In genomic region chr17:4532126-4532525, GRCm38 (mm10) we compare ENCODE assay signal across 27 mouse cellular contexts.
DNase-seq lines count a peak whose midpoint lies in the region; ATAC-seq lines count a peak whose summit lies in the region.
"Had no signal": no experiment of that assay in that cellular context is flagged by ENCODE, and none has a peak within 500 bp of the region (broad histone marks: within the 10 kb centered on the region; RNA-seq: fewer than 3 reads in every experiment).

No protein-coding gene starts in this region.

- H3K27me3 ChIP-seq in kidney, embryonic 16.5 days (ENCODE audit: insufficient read depth, low read length): no peaks in the 10 kb centered on the region
- H3K27me3 ChIP-seq: CH12.LX; forebrain, embryonic 13.5 days; heart, embryonic 12.5 days; heart, embryonic 15.5 days; hindbrain, embryonic 13.5 days; intestine, embryonic 15.5 days; Patski had no signal

- no peak overlapping the region for H3K9ac ChIP-seq in kidney, embryonic 16.5 days (replicated peaks; ENCODE audit: low read length)
- H3K9ac ChIP-seq: forebrain, embryonic 13.5 days; heart, embryonic 12.5 days; heart, embryonic 15.5 days; hindbrain, embryonic 13.5 days; intestine, embryonic 15.5 days had no signal

- no peak overlapping the region for H3K4me2 ChIP-seq in kidney, embryonic 16.5 days (replicated peaks; ENCODE audit: low read depth, low read length)
- H3K4me2 ChIP-seq: forebrain, embryonic 13.5 days; heart, embryonic 12.5 days; heart, embryonic 15.5 days; hindbrain, embryonic 13.5 days; intestine, embryonic 15.5 days had no signal

- H3K4me3 ChIP-seq in kidney, embryonic 16.5 days (ENCODE audit: low read length): no peak overlapping the region
- H3K4me3 ChIP-seq: forebrain, embryonic 10.5 days; forebrain, embryonic 13.5 days; heart, embryonic 12.5 days; heart, embryonic 15.5 days; hindbrain, embryonic 10.5 days; hindbrain, embryonic 13.5 days; intestine, embryonic 15.5 days had no signal

- H3K9me3 ChIP-seq in kidney, embryonic 16.5 days (ENCODE audit: low read length): no peaks in the 10 kb centered on the region
- H3K9me3 ChIP-seq: forebrain, embryonic 13.5 days; G1E; heart, embryonic 15.5 days; hindbrain, embryonic 10.5 days; hindbrain, embryonic 13.5 days; intestine, embryonic 15.5 days had no signal

- no peak overlapping the region for H3K27ac ChIP-seq in kidney, embryonic 16.5 days (ENCODE audit: low read length)
- H3K27ac ChIP-seq: forebrain, embryonic 10.5 days; forebrain, embryonic 13.5 days; heart, embryonic 15.5 days; hindbrain, embryonic 10.5 days; hindbrain, embryonic 13.5 days; intestine, embryonic 15.5 days had no signal

- peak; percentile 10 for DNase-seq in adrenal gland, postnatal 14 days
- no peak for DNase-seq in adrenal gland, adult 8-10 months
- DNase-seq in cerebellum, postnatal 10 days: peak; percentile 39 to 53
- DNase-seq in cerebellum, adult 9-11 months: no peak
- peak; percentile 11 for DNase-seq in kidney, postnatal 10 days
- DNase-seq: B cell, adult 2 months; cerebellum, adult 11-12 months; cerebellum, adult 9-10 months; gastrocnemius, postnatal 10 days; gastrocnemius, postnatal 36 days; heart, postnatal 10 days; heart, postnatal 36 days; kidney, adult 11 months; kidney, adult 8-10 months had no signal

- H3K36me3 ChIP-seq in kidney, embryonic 16.5 days (ENCODE audit: insufficient read depth, low read length): no peaks in the 10 kb centered on the region
- H3K36me3 ChIP-seq: forebrain, embryonic 10.5 days; G1E; heart, embryonic 12.5 days; heart, embryonic 15.5 days; hindbrain, embryonic 10.5 days; hindbrain, embryonic 13.5 days; intestine, embryonic 15.5 days had no signal

- no peaks in the 10 kb centered on the region for H3K4me1 ChIP-seq in kidney, embryonic 16.5 days (ENCODE audit: insufficient read depth, low read length)
- H3K4me1 ChIP-seq: forebrain, embryonic 13.5 days; heart, embryonic 12.5 days; heart, embryonic 15.5 days; hindbrain, embryonic 10.5 days; hindbrain, embryonic 13.5 days; intestine, embryonic 15.5 days had no signal

- 91% methylated on average over 2 of the region's 2 CpGs for WGBS in kidney, embryonic 16.5 days

- ATAC-seq in kidney, embryonic 16.5 days (ENCODE audit: low FRiP score, low TSS enrichment): no peak
- ATAC-seq: forebrain, embryonic 13.5 days; forebrain, embryonic 16.5 days; hindbrain, embryonic 16.5 days; intestine, embryonic 15.5 days; Patski had no signal

Comparison
In these comparisons a context has a peak if more than half of its experiments do, and no peak if none do; other contexts are left out.
1. DNase-seq: peak in adrenal gland, postnatal 14 days (single experiment), cerebellum, postnatal 10 days (2 of 2) and kidney, postnatal 10 days (single experiment); none in adrenal gland, adult 8-10 months (single experiment) and cerebellum, adult 9-11 months (single experiment).